ENCODE assay signal across 8 mouse cellular contexts in genomic region chr16:4885760-4886689, GRCm38 (mm10). TPM values are rescaled to one million over a fixed set of nuclear protein-coding genes. Genes with fewer than 3 reads are reported as not detected.
DNase-seq lines count a peak whose midpoint lies in the region; ATAC-seq and TF ChIP-seq lines count a peak whose summit lies in the region.

Mgrn1 (plus strand) TSS chr16:4886249.

- DNase-seq in brain, embryonic 14.5 days (ENCODE audit: low read depth), result peak; percentile 97
- peak; percentile 96 for DNase-seq in heart, embryonic 10.5 days (ENCODE audit: low spot score)
- peak; percentile 83 for DNase-seq in liver, adult 2 months (ENCODE audit: extremely low read depth, low read depth, low spot score)
- DNase-seq in spleen, postnatal 4 days (ENCODE audit: low spot score in 2 of 2), result peak; percentile 83 to 92

- peak within 1 kb of the TSS; percentile 32 for H3ac ChIP-seq in myocyte (ENCODE audit: control insufficient read depth, insufficient read length)

- peak; percentile 89 for TF ChIP-seq POLR2A in brain, embryonic 14.5 days (IDR thresholded peaks at IDR 0.05; ENCODE audit: borderline replicate concordance, extremely low read depth, insufficient read depth, insufficient read length, poor library complexity, severe bottlenecking)
- TF ChIP-seq POLR2A in liver, adult 2 months (IDR thresholded peaks at IDR 0.05; ENCODE audit: extremely low read depth, insufficient read depth, low read length), result peak; percentile 57
- TF ChIP-seq POLR2A in myocyte (IDR thresholded peaks at IDR 0.05; ENCODE audit: insufficient read length, low read depth), result peak; percentile 88

- H3K4me2 ChIP-seq in kidney, embryonic 14.5 days (replicated peaks; ENCODE audit: low read depth, low read length), result peak within 1 kb of the TSS; percentile 62
- peak within 1 kb of the TSS; percentile 75 for H3K4me2 ChIP-seq in myocyte (ENCODE audit: low read depth)

- WGBS in heart, embryonic 10.5 days, result under 1% methylated on average over 64 of the region's 74 CpGs
- under 1% methylated on average over 65 of the region's 74 CpGs for WGBS in kidney, embryonic 14.5 days
- WGBS in liver, adult 2 months, result under 1% methylated on average over 59 of the region's 74 CpGs

- TF ChIP-seq CTCF in brain, embryonic 14.5 days (IDR thresholded peaks at IDR 0.05; ENCODE audit: borderline replicate concordance, extremely low read depth, insufficient read depth, insufficient read length), result no peak
- TF ChIP-seq CTCF in liver, adult 2 months (IDR thresholded peaks at IDR 0.05; ENCODE audit: low read depth, low read length), result 0 out of 2 replicates have a peak, but pooled peaks have one; percentile 6

- peak; percentile 69 for ATAC-seq in CD4-positive, CD25-positive, alpha-beta regulatory T cell, adult 4 months
- peak; percentile 83 for ATAC-seq in erythroblast, adult 5-6 weeks (replicated peaks; ENCODE audit: low FRiP score, poor library complexity, severe bottlenecking)
- peak; percentile 91 for ATAC-seq in kidney, embryonic 14.5 days (ENCODE audit: low FRiP score, low TSS enrichment)

- H3K27ac ChIP-seq in heart, embryonic 10.5 days, result peak within 1 kb of the TSS; percentile 94
- H3K27ac ChIP-seq in kidney, embryonic 14.5 days (ENCODE audit: low read depth, low read length), result peak within 1 kb of the TSS; percentile 83
- H3K27ac ChIP-seq in liver, adult 2 months (replicated peaks; ENCODE audit: insufficient read depth, low read depth, low read length), result peak within 1 kb of the TSS; percentile 97

- no peaks in the 10 kb centered on the region for H3K27me3 ChIP-seq in heart, embryonic 10.5 days (ENCODE audit: insufficient read depth, poor library complexity, severe bottlenecking)
- no peaks in the 10 kb centered on the region for H3K27me3 ChIP-seq in kidney, embryonic 14.5 days (ENCODE audit: control insufficient read depth, insufficient read depth, low read length)
- no peaks in the 10 kb centered on the region for H3K27me3 ChIP-seq in liver, adult 2 months (ENCODE audit: control insufficient read depth, insufficient read depth, low read length)
- H3K27me3 ChIP-seq in myocyte (ENCODE audit: control insufficient read depth, insufficient read depth, insufficient read length), result no peaks in the 10 kb centered on the region

- peaks cover 26% of the 10 kb centered on the region; the same call in 1 of the 2 replicates for H3K79me2 ChIP-seq in liver, adult 2 months (ENCODE audit: control insufficient read depth, insufficient read depth, low read length)
- H3K79me2 ChIP-seq in myocyte (ENCODE audit: control insufficient read depth, insufficient read depth), result peaks cover 37% of the 10 kb centered on the region

- peak within 1 kb of the TSS; percentile 90 for H3K9ac ChIP-seq in kidney, embryonic 14.5 days (ENCODE audit: low read depth, low read length)
- H3K9ac ChIP-seq in liver, adult 2 months (ENCODE audit: low read depth, low read length), result peak within 1 kb of the TSS; percentile 89

- H3K36me3 ChIP-seq in heart, embryonic 10.5 days, result peaks cover 3% of the 10 kb centered on the region
- no peaks in the 10 kb centered on the region for H3K36me3 ChIP-seq in kidney, embryonic 14.5 days (ENCODE audit: control insufficient read depth, insufficient read depth, low read length)
- 0 out of 2 replicates have a peak, but pooled peaks cover 2% of the 10 kb centered on the region for H3K36me3 ChIP-seq in liver, adult 2 months (ENCODE audit: control insufficient read depth, insufficient read depth, low read length)
- no peaks in the 10 kb centered on the region for H3K36me3 ChIP-seq in myocyte (ENCODE audit: control insufficient read depth, insufficient read depth)

- no peaks in the 10 kb centered on the region for H3K9me3 ChIP-seq in heart, embryonic 10.5 days
- no peaks in the 10 kb centered on the region for H3K9me3 ChIP-seq in kidney, embryonic 14.5 days (ENCODE audit: control insufficient read depth, low read length)

- H3K4me3 ChIP-seq in heart, embryonic 10.5 days, result peak within 1 kb of the TSS; percentile 93
- H3K4me3 ChIP-seq in kidney, embryonic 14.5 days (ENCODE audit: low read length), result peak within 1 kb of the TSS; percentile 90
- H3K4me3 ChIP-seq in liver, adult 2 months (ENCODE audit: insufficient read depth, low read depth, low read length), result peak within 1 kb of the TSS; percentile 91
- H3K4me3 ChIP-seq in myocyte, result peak within 1 kb of the TSS; percentile 78

- peaks cover 47% of the 10 kb centered on the region for H3K4me1 ChIP-seq in heart, embryonic 10.5 days
- H3K4me1 ChIP-seq in kidney, embryonic 14.5 days (ENCODE audit: control insufficient read depth, insufficient read depth, low read length), result peaks cover 13% of the 10 kb centered on the region
- H3K4me1 ChIP-seq in liver, adult 2 months (ENCODE audit: control insufficient read depth, insufficient read depth, low read length), result peaks cover 39% of the 10 kb centered on the region

TF ChIP-seq in myocyte, 11 proteins besides CTCF, POLR2A, EP300 and RAD21:
- no peak for TF ChIP-seq E2F4 (IDR thresholded peaks at IDR 0.05; ENCODE audit: insufficient read depth)
- TF ChIP-seq USF1 (IDR thresholded peaks at IDR 0.05; ENCODE audit: low read depth), result no peak
- TF ChIP-seq TCF3 (IDR thresholded peaks at IDR 0.05; ENCODE audit: insufficient read length, low read depth), result no peak
- no peak for TF ChIP-seq MAX (IDR thresholded peaks at IDR 0.05; ENCODE audit: low read depth)
- peak; percentile 74 for TF ChIP-seq POLR2AphosphoS2 (IDR thresholded peaks at IDR 0.05; ENCODE audit: insufficient read length, low read depth)
- TF ChIP-seq SRF (IDR thresholded peaks at IDR 0.05; ENCODE audit: control insufficient read depth, insufficient read length, low read depth), result no peak
- peak in 1 of 3 experiments; percentile 3 for TF ChIP-seq MYOG (IDR thresholded peaks at IDR 0.05; ENCODE audit: control insufficient read depth in 1 of 3, insufficient read depth in 1 of 3, insufficient read length in 2 of 3, low read depth in 2 of 3)
- TF ChIP-seq MYOD1 (IDR thresholded peaks at IDR 0.05; ENCODE audit: control insufficient read depth in 1 of 3, insufficient read length in 2 of 3, low read depth in 2 of 3), result peak in 1 of 3 experiments; percentile 15

RNA-seq across cellular contexts. Expression of gene Mgrn1, which starts in this region (rescaled TPM):
- polyA plus RNA-seq in CD4-positive, CD25-positive, alpha-beta regulatory T cell, adult 4 months (2017; shearing (Covaris generic)), result 10 to 100 TPM; 35.2 to 58.5 TPM
- polyA plus RNA-seq in brain, embryonic 14.5 days (2012; rRNA removed), result 152 and 169 TPM in 2 replicates
- total RNA-seq in erythroblast, adult 5-6 weeks (2015; ENCODE audit: low replicate concordance), result 5.9 and 6.5 TPM in 2 replicates
- 2.0 and 3.3 TPM in 2 replicates for total RNA-seq in erythroblast, adult 5-6 weeks (2017; ENCODE audit: low replicate concordance)
- polyA plus RNA-seq in heart, embryonic 10.5 days (2016; fragmentation: Nextera tagmentation; extraction: Ambion mirVana), result 96.2 and 131 TPM in 2 replicates
- polyA plus RNA-seq in kidney, embryonic 14.5 days (2014; fragmentation: Nextera tagmentation; extraction: Ambion mirVana), result 54.0 and 89.2 TPM in 2 replicates
- 28.2 and 42.8 TPM in 2 replicates for total RNA-seq in liver, adult 2 months (2014; rRNA removed)
- polyA plus RNA-seq in liver, adult 2 months (2012; rRNA removed), result 59.0 and 71.0 TPM in 2 replicates
- 59.3 TPM for polyA plus RNA-seq in myocyte (2012; fragmentation: generic; extraction: Trizol)

Comparison
In these comparisons a context has a peak if more than half of its experiments do, and no peak if none do; other contexts are left out.
1. Peak in every context shown above with its lines: DNase-seq, ATAC-seq, H3K4me3 ChIP-seq and H3K27ac ChIP-seq.